Mouse (Mus musculus) E14TG2a.4 (cell line): ENCODE measurements at regions not wholly inside any gene's neighbourhood (a gene's known extent, or its start where the extent isn't known, plus 50 kb on each side); places are given as distances from the start of the nearest gene placed in this dataset.

Experiments used
- CTCF ChIP-seq: conservative IDR thresholded peaks from 2 replicates; pipeline ENCODE4 v1.5.1; 2014; ENCODE audit warnings: low read length
- POU5F1 ChIP-seq: IDR thresholded peaks from 2 replicates; pipeline ENCODE4 v1.6.1; 2014; ENCODE audit warnings: low read length, borderline replicate concordance

DNA sequence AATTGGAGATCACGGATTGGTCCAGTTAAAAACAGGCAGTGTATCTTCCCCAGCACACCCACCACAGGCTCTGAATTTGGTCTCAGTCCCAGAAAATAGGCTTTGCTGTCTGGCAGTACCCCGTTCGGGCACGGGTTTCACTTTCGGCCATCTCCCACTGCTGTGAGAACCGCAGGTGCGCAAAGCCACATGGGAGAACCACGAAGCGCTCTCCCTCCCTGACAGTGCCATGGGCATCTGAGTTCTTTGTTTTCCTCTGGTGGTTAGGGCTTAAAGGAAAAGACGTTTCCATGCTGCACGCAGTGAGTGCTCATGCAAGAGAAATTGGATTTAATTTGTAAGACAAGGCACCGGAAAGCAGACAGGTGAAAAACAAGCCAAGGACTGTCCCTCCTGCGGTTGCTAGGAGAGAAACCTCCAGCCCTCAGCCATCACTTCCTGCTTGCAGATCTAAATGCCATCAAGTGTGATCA lies 441.3 kb upstream of the 3110018I06Rik start:
- TF ChIP-seq CTCF (no peak), POU5F1 (no peak)
